Mouse (Mus musculus) heart, postnatal 0 days (tissue): Measurements from ENCODE around the gene Nek7. TPM values are rescaled to one million over a fixed set of nuclear protein-coding genes. Genes with fewer than 3 reads are reported as not detected.

Experiments
- ATAC-seq: fragments of 200-750 bp; cut with Nextera tagmentation; 2 replicates; pipeline ENCODE4 v1.8.0; 2017; ENCODE audit warnings: low read depth, moderate number of reproducible peaks, moderate library complexity; ENCODE audit not compliant: insufficient read depth
- DNase-seq: peaks from one replicate; pipeline ENCODE4 v3.0.0-alpha.2; 2016; ENCODE audit warnings: low spot score
- H3K27ac ChIP-seq: fragments of 300-500 bp; sonication (generic); 2 replicates; pipeline ENCODE4 v1.5.1; 2014; ENCODE audit warnings: low read depth, mild to moderate bottlenecking
- H3K27me3 ChIP-seq: fragments of 300-500 bp; sonication (generic); 2 replicates; pipeline ENCODE4 v1.6.1; 2014; ENCODE audit warnings: low read length, mixed read lengths; ENCODE audit not compliant: control insufficient read depth, insufficient read depth
- H3K36me3 ChIP-seq: fragments of 300-500 bp; sonication (generic); replicated peaks from 2 replicates; pipeline ENCODE4 v1.6.1; 2014; ENCODE audit warnings: low read length, mixed read lengths; ENCODE audit not compliant: control insufficient read depth, insufficient read depth
- H3K4me1 ChIP-seq: fragments of 300-500 bp; sonication (generic); 2 replicates; pipeline ENCODE4 v1.6.1; 2014; ENCODE audit warnings: antibody characterized with exemption; ENCODE audit not compliant: control insufficient read depth, insufficient read depth
- H3K4me2 ChIP-seq: fragments of 300-500 bp; sonication (generic); 2 replicates; pipeline ENCODE4 v1.6.1; 2014; ENCODE audit warnings: low read depth, mild to moderate bottlenecking, low read length, moderate library complexity
- H3K4me3 ChIP-seq: fragments of 300-500 bp; sonication (generic); 2 replicates; pipeline ENCODE4 v1.5.1; 2014; ENCODE audit warnings: low read depth, low read length
- H3K9ac ChIP-seq: fragments of 300-500 bp; sonication (generic); replicated peaks from 2 replicates; pipeline ENCODE4 v1.6.1; 2014; ENCODE audit warnings: low read depth, low read length, mixed read lengths
- H3K9me3 ChIP-seq: fragments of 300-500 bp; sonication (generic); replicated peaks from 2 replicates; pipeline ENCODE4 v1.6.1; 2016; ENCODE audit warnings: low read length; ENCODE audit not compliant: control insufficient read depth
- CTCF ChIP-seq: IDR thresholded peaks from 2 replicates; pipeline ENCODE4 v1.5.1; 2016; ENCODE audit warnings: antibody characterized with exemption, control low read depth, low read depth
- EP300 ChIP-seq: IDR thresholded peaks from 2 replicates; pipeline ENCODE4 v1.6.1; 2016; ENCODE audit warnings: antibody characterized with exemption, low read depth
- WGBS: fragments of 180-500 bp; shearing (Covaris S2); extraction: QIAGEN DNeasy Blood & Tissue Kit; methylation state at CpG from one replicate; pipeline ENCODE4 v1.1.7; 2014; 5-methylcytosine and 5-hydroxymethylcytosine counted together
- polyA plus RNA-seq: library from polyadenylated mRNA; unstranded; fragments of >200 nt; fragmentation: Nextera tagmentation; extraction: Ambion mirVana; gene quantifications from 2 replicates; pipeline ENCODE4 v1.2.1, GENCODE M21; 2015
- total RNA-seq: library from RNA; depleted of rRNA; stranded (reverse); fragments of >200 nt; gene quantifications from 2 replicates; pipeline ENCODE4 v1.2.3, GENCODE M21; 2014; ENCODE audit warnings: low replicate concordance

Gene Nek7
- total and polyA plus RNA-seq, 2 experiments from 2014 or later: 43.8 to 44.6 TPM

- 0 out of 2 replicates have a peak, but pooled peaks cover 6% of the 10 kb centered on the region for H3K36me3 ChIP-seq
- H3K4me1 ChIP-seq: no peaks in the 10 kb centered on the region
- no peak overlapping the region for H3K9ac ChIP-seq
- H3K4me2 ChIP-seq: no peak overlapping the region
- TF ChIP-seq EP300 (no peak), CTCF (no peak)
- ATAC-seq: no peak
- no peak overlapping the region for H3K4me3 ChIP-seq
- 61% methylated on average over 3 of the region's 3 CpGs for WGBS
- no peak for DNase-seq
- H3K27me3 ChIP-seq: no peaks in the 10 kb centered on the region
- no peak overlapping the region for H3K27ac ChIP-seq
- no peaks in the 10 kb centered on the region for H3K9me3 ChIP-seq
Measured at GRCm38 (mm10) chr1:138589126-138589525, 30.8 kb downstream of the Nek7 start.

- no peak overlapping the region for H3K4me3 ChIP-seq
- H3K27ac ChIP-seq: no peak overlapping the region
- no peaks in the 10 kb centered on the region for H3K27me3 ChIP-seq
- H3K36me3 ChIP-seq: 0 out of 2 replicates have a peak, but pooled peaks cover 4% of the 10 kb centered on the region
- no peak for TF ChIP-seq EP300
- TF ChIP-seq CTCF: no peak
- no peaks in the 10 kb centered on the region for H3K4me1 ChIP-seq
- no peak overlapping the region for H3K9ac ChIP-seq
- no peaks in the 10 kb centered on the region for H3K9me3 ChIP-seq
- DNase-seq (no peak), ATAC-seq (no peak)
- 47% methylated on average over 3 of the region's 3 CpGs for WGBS
- H3K4me2 ChIP-seq: no peak overlapping the region
Measured at GRCm38 (mm10) chr1:138587812-138588211, 32.1 kb downstream of the Nek7 start.

DNA sequence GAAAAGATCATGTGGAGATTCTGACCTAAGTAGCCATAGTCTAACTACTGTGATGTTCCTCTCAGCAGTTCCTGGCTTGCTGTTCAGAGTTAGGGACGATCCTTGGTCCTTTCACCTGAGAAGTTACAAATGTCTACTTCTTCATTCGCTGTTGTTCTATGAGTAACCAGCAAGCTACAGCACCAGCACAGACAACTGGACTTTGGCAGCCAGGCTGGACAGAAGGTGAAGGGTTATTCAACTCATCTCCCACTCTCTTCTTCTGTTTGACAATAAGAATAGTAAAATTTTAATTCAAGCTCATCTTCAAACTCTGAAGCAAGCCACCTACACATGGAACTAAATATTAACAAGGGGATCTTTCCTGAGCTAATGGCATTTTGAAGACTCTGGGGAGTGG is 33.0 kb downstream of the Nek7 start:
- WGBS: 88% methylated on average over 2 of the region's 2 CpGs
- Histone ChIP-seq H3K4me3 (no peak overlapping the region), H3K36me3 (no peaks in the 10 kb centered on the region), H3K4me2 (no peak overlapping the region), H3K9ac (no peak overlapping the region), H3K4me1 (no peaks in the 10 kb centered on the region), H3K27me3 (no peaks in the 10 kb centered on the region), H3K27ac (no peak overlapping the region), H3K9me3 (no peaks in the 10 kb centered on the region)
- no peak for ATAC-seq
- no peak for TF ChIP-seq EP300
- no peak for DNase-seq

GRCm38 (mm10) chr1:138584423-138585013 is 35.4 kb downstream of the Nek7 start:
- peaks cover 9% of the 10 kb centered on the region; the same call in 1 of the 2 replicates for H3K4me1 ChIP-seq
- ATAC-seq (no peak), DNase-seq (no peak)
- H3K27ac ChIP-seq: no peak overlapping the region
- no peaks in the 10 kb centered on the region for H3K36me3 ChIP-seq
- 92% methylated on average over 2 of the region's 2 CpGs for WGBS
- H3K9me3 ChIP-seq: no peaks in the 10 kb centered on the region
- no peak for TF ChIP-seq CTCF
- no peak for TF ChIP-seq EP300
- no peak overlapping the region for H3K9ac ChIP-seq
- H3K27me3 ChIP-seq: no peaks in the 10 kb centered on the region
- H3K4me3 ChIP-seq: no peak overlapping the region
- no peak overlapping the region for H3K4me2 ChIP-seq

- TF ChIP-seq CTCF: no peak
- TF ChIP-seq EP300: no peak
- H3K9ac ChIP-seq: no peak overlapping the region
- no peak overlapping the region for H3K27ac ChIP-seq
- H3K4me1 ChIP-seq: peaks cover 19% of the 10 kb centered on the region
- 84% methylated on average over 7 of the region's 7 CpGs for WGBS
- H3K4me3 ChIP-seq: no peak overlapping the region
- no peaks in the 10 kb centered on the region for H3K36me3 ChIP-seq
- no peaks in the 10 kb centered on the region for H3K9me3 ChIP-seq
- ATAC-seq: no peak
- no peaks in the 10 kb centered on the region for H3K27me3 ChIP-seq
- H3K4me2 ChIP-seq: no peak overlapping the region
- DNase-seq: no peak
Measured at GRCm38 (mm10) chr1:138582225-138582624, 37.7 kb downstream of the Nek7 start.

DNA sequence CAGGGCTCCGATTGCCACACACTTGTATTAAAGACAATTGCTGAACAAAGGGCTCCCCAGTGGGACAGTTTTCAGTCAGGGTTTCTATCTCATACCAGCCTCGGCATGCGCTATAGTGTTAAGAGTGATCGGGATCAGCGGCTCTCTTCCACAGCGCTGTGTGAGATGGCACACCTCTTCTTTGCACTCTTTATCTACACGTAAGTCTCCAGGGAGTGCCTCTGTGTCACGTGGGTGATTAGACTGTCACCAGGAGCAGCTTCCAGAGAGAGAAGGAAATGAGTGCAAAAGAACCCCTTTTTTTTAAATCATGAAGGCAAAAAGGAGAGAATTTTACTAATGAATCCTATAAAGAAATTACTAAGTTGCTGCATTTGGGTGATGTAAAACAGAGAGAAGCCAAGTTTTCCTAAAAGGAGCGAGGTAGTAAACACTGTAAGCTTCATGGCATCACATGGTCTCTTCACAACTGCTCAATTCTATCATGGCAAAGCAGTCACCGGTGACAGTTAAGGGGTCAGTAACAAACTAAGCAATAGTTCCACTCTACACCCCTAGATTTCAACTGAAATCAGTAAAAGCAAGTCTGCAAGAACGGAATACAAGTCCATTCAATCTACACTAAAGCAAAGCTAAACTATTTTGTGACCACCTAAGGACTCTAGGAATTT is 40.0 kb downstream of the Nek7 start:
- 40% methylated on average over 11 of the region's 11 CpGs for WGBS
- no peak overlapping the region for H3K27ac ChIP-seq
- TF ChIP-seq EP300: no peak
- TF ChIP-seq CTCF: no peak
- H3K9me3 ChIP-seq: no peaks in the 10 kb centered on the region
- H3K27me3 ChIP-seq: no peaks in the 10 kb centered on the region
- no peak overlapping the region for H3K4me3 ChIP-seq
- H3K4me2 ChIP-seq: 0 out of 2 replicates have a peak overlapping the region, but pooled peaks have one; percentile 1
- peaks cover 30% of the 10 kb centered on the region for H3K4me1 ChIP-seq
- no peaks in the 10 kb centered on the region for H3K36me3 ChIP-seq
- no peak for DNase-seq
- no peak overlapping the region for H3K9ac ChIP-seq
- no peak for ATAC-seq
